Mouse (Mus musculus) hindbrain, embryonic 16.5 days (tissue): ENCODE data around the gene Gdi1. TPM values are rescaled to one million over a fixed set of nuclear protein-coding genes. Genes with fewer than 3 reads are reported as not detected.

ENCODE experiments used
- microRNA-seq: library from miRNA; unstranded; fragments of <30 nt; microRNA quantifications from one replicate; pipeline ENCODE4, GENCODE M21; 2017
- polyA plus RNA-seq: library from polyadenylated mRNA; unstranded; fragments of >200 nt; fragmentation: Nextera tagmentation; extraction: Ambion mirVana; gene quantifications from 2 replicates; pipeline ENCODE4 v1.2.1, GENCODE M21; 2015

The Gdi1 gene
- polyA plus RNA-seq, 1 experiment from 2014 or later = 991 TPM

Small RNA genes lying within 50 kb of the gene (microRNA-seq; reads per million reads assigned to microRNA genes)
- 0.83 reads per million for gene Mir7091
- gene Mir7092 = not detected

Other genes with a start within 250 kb of the Gdi1 start
- not detected in 2 replicates for gene Opn1mw, start 177.5 kb upstream of the Gdi1 start, polyA plus RNA-seq
- 9.9 and 10.8 TPM in 2 replicates for gene Mecp2, start 169.6 kb upstream of the Gdi1 start, polyA plus RNA-seq
- gene Tex28, start 137.2 kb upstream of the Gdi1 start, polyA plus RNA-seq = not detected in 2 replicates
- gene Tktl1, start 127.7 kb upstream of the Gdi1 start, polyA plus RNA-seq = 0.14 TPM in 1 of 2 replicates, not detected in the other
- 77.4 and 103 TPM in 2 replicates for gene Flna, start 55.2 kb upstream of the Gdi1 start, polyA plus RNA-seq
- 13.1 and 14.8 TPM in 2 replicates for gene Emd, start 50.3 kb upstream of the Gdi1 start, polyA plus RNA-seq
- 342 and 444 TPM in 2 replicates for gene Rpl10, start 34.2 kb upstream of the Gdi1 start, polyA plus RNA-seq
- gene Taz, start 23.1 kb upstream of the Gdi1 start, polyA plus RNA-seq = 78.4 and 79.0 TPM in 2 replicates
- gene Dnase1l1, start 22.7 kb upstream of the Gdi1 start, polyA plus RNA-seq = 4.4 and 4.7 TPM in 2 replicates
- 331 and 347 TPM in 2 replicates for gene Atp6ap1, start 7.9 kb upstream of the Gdi1 start, polyA plus RNA-seq
- gene Fam50a, start 8.0 kb downstream of the Gdi1 start, polyA plus RNA-seq = 61.5 and 61.7 TPM in 2 replicates
- 38.2 and 49.4 TPM in 2 replicates for gene Plxna3, start 24.1 kb downstream of the Gdi1 start, polyA plus RNA-seq
- gene Lage3, start 48.6 kb downstream of the Gdi1 start, polyA plus RNA-seq = 69.7 and 78.4 TPM in 2 replicates
- gene Ubl4a, start 68.2 kb downstream of the Gdi1 start, polyA plus RNA-seq = 72.9 and 74.6 TPM in 2 replicates
- 7.5 and 8.2 TPM in 2 replicates for gene Slc10a3, start 68.4 kb downstream of the Gdi1 start, polyA plus RNA-seq
- 35.5 and 37.9 TPM in 2 replicates for gene Fam3a, start 88.3 kb downstream of the Gdi1 start, polyA plus RNA-seq
- 14.3 and 17.1 TPM in 2 replicates for gene Ikbkg, start 88.3 kb downstream of the Gdi1 start, polyA plus RNA-seq
- 46.0 and 50.8 TPM in 2 replicates for gene G6pdx, start 124.2 kb downstream of the Gdi1 start, polyA plus RNA-seq
- not detected in 2 replicates for gene Gm6880, start 176.4 kb downstream of the Gdi1 start, polyA plus RNA-seq